30 mouse cellular contexts compared by ENCODE assay signal in the genomic region with DNA sequence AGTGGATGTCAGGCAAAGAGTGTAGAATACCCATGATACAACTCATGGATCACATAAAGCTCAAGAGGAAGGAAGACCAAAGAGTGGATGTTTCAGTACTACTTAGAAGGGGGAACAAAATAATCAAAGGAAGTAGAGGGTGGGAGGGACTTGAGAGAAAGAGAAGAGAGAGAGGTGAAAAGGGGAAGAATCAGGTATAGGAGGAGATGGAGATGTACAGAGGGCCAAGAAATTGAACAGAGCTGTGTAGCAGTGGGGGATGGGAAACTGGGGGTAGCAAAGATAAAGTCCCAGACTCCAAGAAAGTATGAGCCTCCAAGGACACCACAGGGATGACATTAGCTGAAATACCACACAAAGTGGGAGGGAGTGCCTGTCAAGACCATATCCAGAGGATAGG.
"Had no signal": no experiment of that assay in that cellular context is flagged by ENCODE, and none has a peak within 500 bp of the region (broad histone marks: within the 10 kb centered on the region; RNA-seq: fewer than 3 reads in every experiment).

No protein-coding gene starts in this region.

- H3K4me2 ChIP-seq: limb, embryonic 12.5 days; limb, embryonic 13.5 days; limb, embryonic 15.5 days; liver, embryonic 12.5 days; liver, embryonic 13.5 days; liver, embryonic 15.5 days; lung, embryonic 14.5 days; lung, embryonic 15.5 days; midbrain, embryonic 12.5 days; midbrain, embryonic 13.5 days; midbrain, embryonic 15.5 days; neural tube, embryonic 12.5 days; neural tube, embryonic 13.5 days had no signal

- H3K4me1 ChIP-seq: limb, embryonic 15.5 days; liver, embryonic 12.5 days; liver, embryonic 13.5 days; liver, embryonic 15.5 days; lung, embryonic 15.5 days; megakaryocyte, embryonic 14.5 days; midbrain, embryonic 10.5 days; midbrain, embryonic 15.5 days; neural tube, embryonic 12.5 days had no signal

- H3K9ac ChIP-seq: limb, embryonic 12.5 days; limb, embryonic 13.5 days; limb, embryonic 15.5 days; liver, embryonic 12.5 days; liver, embryonic 13.5 days; liver, embryonic 14.5 days; liver, embryonic 15.5 days; liver, postnatal 0 days; lung, embryonic 14.5 days; lung, embryonic 15.5 days; midbrain, embryonic 12.5 days; midbrain, embryonic 13.5 days; midbrain, embryonic 15.5 days; neural tube, embryonic 12.5 days; neural tube, embryonic 13.5 days had no signal

- H3K27ac ChIP-seq: left cerebral cortex, adult 2 months; limb, embryonic 10.5 days; limb, embryonic 12.5 days; limb, embryonic 13.5 days; limb, embryonic 15.5 days; liver, embryonic 12.5 days; liver, embryonic 13.5 days; liver, embryonic 14.5 days; liver, embryonic 15.5 days; lung, embryonic 15.5 days; macrophage; midbrain, embryonic 10.5 days; midbrain, embryonic 12.5 days; midbrain, embryonic 13.5 days; midbrain, embryonic 15.5 days; neural tube, embryonic 12.5 days; neural tube, embryonic 13.5 days had no signal

- H3K4me3 ChIP-seq: left cerebral cortex, adult 2 months; limb, embryonic 10.5 days; limb, embryonic 12.5 days; limb, embryonic 13.5 days; limb, embryonic 15.5 days; liver, embryonic 12.5 days; liver, embryonic 13.5 days; liver, embryonic 15.5 days; lung, embryonic 15.5 days; megakaryocyte, embryonic 14.5 days; midbrain, embryonic 10.5 days; midbrain, embryonic 12.5 days; midbrain, embryonic 13.5 days; midbrain, embryonic 15.5 days; myocyte; neural tube, embryonic 12.5 days; neural tube, embryonic 13.5 days had no signal

- H3K9me3 ChIP-seq: limb, embryonic 10.5 days; limb, embryonic 12.5 days; limb, embryonic 13.5 days; limb, embryonic 15.5 days; liver, embryonic 12.5 days; liver, embryonic 13.5 days; liver, embryonic 15.5 days; lung, embryonic 15.5 days; megakaryocyte, embryonic 14.5 days; midbrain, embryonic 10.5 days; midbrain, embryonic 12.5 days; midbrain, embryonic 13.5 days; midbrain, embryonic 15.5 days; neural tube, embryonic 12.5 days; neural tube, embryonic 13.5 days had no signal

- H3K27me3 ChIP-seq: limb, embryonic 12.5 days; limb, embryonic 13.5 days; limb, embryonic 15.5 days; liver, embryonic 12.5 days; liver, embryonic 13.5 days; liver, embryonic 15.5 days; lung, embryonic 15.5 days; megakaryocyte, embryonic 14.5 days; midbrain, embryonic 12.5 days; midbrain, embryonic 13.5 days; midbrain, embryonic 15.5 days; neural tube, embryonic 12.5 days; neural tube, embryonic 13.5 days had no signal

- H3K36me3 ChIP-seq: limb, embryonic 10.5 days; limb, embryonic 12.5 days; limb, embryonic 13.5 days; limb, embryonic 15.5 days; liver, embryonic 12.5 days; liver, embryonic 13.5 days; liver, embryonic 15.5 days; lung, embryonic 15.5 days; midbrain, embryonic 10.5 days; midbrain, embryonic 12.5 days; midbrain, embryonic 13.5 days; midbrain, embryonic 15.5 days; neural tube, embryonic 12.5 days; neural tube, embryonic 13.5 days had no signal

- ATAC-seq: liver, embryonic 12.5 days; liver, postnatal 0 days; lung, postnatal 0 days had no signal

- DNase-seq: left cerebral cortex, postnatal 4 days; liver; liver, embryonic 13.5 days; liver, postnatal 0 days; lung, adult 18-20 months; lung, adult 2 months; lung, embryonic 14.5 days; lung, postnatal 10 days; lung, postnatal 14 days; lung, postnatal 36 days; lung, postnatal 4 days had no signal
